Mouse (Mus musculus) cortical plate, adult 2 months (tissue): Measurements from ENCODE around the gene Acadvl.

Experiments
- CTCF ChIP-seq: fragments of 200-500 bp; IDR thresholded peaks from 2 replicates; pipeline ENCODE4 v1.5.1; 2011; ENCODE audit warnings: mild to moderate bottlenecking, control low read depth, low read length; ENCODE audit not compliant: insufficient read depth; ENCODE audit errors: extremely low read depth
- POLR2A ChIP-seq: fragments of 200-500 bp; IDR thresholded peaks from 2 replicates; pipeline ENCODE4 v1.6.1; 2011; ENCODE audit warnings: mild to moderate bottlenecking, low read length, control low read depth; ENCODE audit not compliant: insufficient read depth; ENCODE audit errors: extremely low read depth

DNA sequence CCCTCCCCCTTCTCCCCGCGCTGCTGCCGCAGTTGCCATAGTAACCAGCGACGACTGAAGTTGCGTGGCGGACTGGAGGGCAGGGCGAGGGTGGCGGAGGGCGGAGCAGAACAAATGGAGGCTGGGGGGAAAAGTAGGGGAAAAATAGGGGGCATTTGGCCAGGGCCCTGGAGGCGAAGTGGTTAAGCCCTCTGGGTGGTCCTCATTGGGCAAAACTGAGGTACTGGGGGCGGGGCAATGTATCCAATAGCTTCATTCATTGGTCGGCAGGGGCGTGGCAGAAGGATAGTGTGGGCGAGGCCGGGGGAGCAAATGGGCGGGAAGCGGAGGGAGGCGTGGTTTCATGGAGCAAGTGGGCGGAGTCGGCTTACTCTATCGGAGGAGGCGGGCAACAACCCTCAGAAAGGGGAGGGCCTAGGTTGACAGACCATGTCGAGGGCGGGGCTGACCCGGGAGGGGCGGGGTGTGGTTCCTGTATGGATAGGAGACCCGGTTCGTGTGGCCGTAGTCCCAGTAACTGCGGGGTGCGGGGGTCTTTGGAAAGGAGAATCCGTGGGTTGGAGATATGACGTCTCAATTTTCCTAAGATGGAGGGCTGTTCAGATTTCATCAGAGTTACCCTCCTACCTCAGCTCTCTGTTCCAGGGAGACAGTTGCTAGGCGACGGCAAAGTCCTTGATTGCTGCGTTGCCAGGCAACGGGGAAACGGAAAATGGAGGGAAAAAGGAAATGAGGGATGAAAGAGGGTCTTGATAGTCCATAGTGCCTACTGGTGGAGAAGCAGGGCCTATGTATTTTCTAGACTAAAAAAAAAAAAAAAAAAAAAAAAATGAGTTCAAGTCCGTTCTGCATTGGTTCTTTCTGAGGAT, 6.3 kb upstream of the Acadvl start:
- TF ChIP-seq POLR2A (no peak), CTCF (no peak)
